Mouse (Mus musculus) midbrain, embryonic 10.5 days (tissue): ENCODE results near the gene Best1. TPM values are rescaled to one million over a fixed set of nuclear protein-coding genes. Genes with fewer than 3 reads are reported as not detected.

ENCODE experiments used
- DNase-seq: peaks from one replicate; pipeline ENCODE4 v3.0.0-alpha.2; 2017; ENCODE audit warnings: low spot score
- H3K27ac ChIP-seq: fragments of 300-500 bp; sonication (generic); replicated peaks from 2 replicates; pipeline ENCODE4 v1.5.1; 2016; ENCODE audit warnings: mild to moderate bottlenecking
- H3K27me3 ChIP-seq: fragments of 300-500 bp; sonication (generic); 2 replicates; pipeline ENCODE4 v1.6.1; 2016; ENCODE audit warnings: low read depth, mild to moderate bottlenecking; ENCODE audit not compliant: poor library complexity, severe bottlenecking
- H3K36me3 ChIP-seq: fragments of 300-500 bp; sonication (generic); 2 replicates; pipeline ENCODE4 v1.6.1; 2016; ENCODE audit warnings: mild to moderate bottlenecking, moderate library complexity
- H3K4me1 ChIP-seq: fragments of 300-500 bp; sonication (generic); 2 replicates; pipeline ENCODE4 v1.6.1; 2016
- H3K4me3 ChIP-seq: fragments of 300-500 bp; sonication (generic); 2 replicates; pipeline ENCODE4 v1.5.1; 2016; ENCODE audit warnings: mild to moderate bottlenecking, moderate library complexity
- H3K9me3 ChIP-seq: fragments of 300-500 bp; sonication (generic); replicated peaks from 2 replicates; pipeline ENCODE4 v1.6.1; 2016; ENCODE audit warnings: mild to moderate bottlenecking
- WGBS: fragments of 180-500 bp; shearing (Covaris S2); methylation state at CpG from one replicate; pipeline ENCODE4 v1.1.7; 2016; 5-methylcytosine and 5-hydroxymethylcytosine counted together
- polyA plus RNA-seq: library from polyadenylated mRNA; unstranded; fragments of >200 nt; fragmentation: Nextera tagmentation; extraction: Ambion mirVana; gene quantifications from 2 replicates; pipeline ENCODE4 v1.2.1, GENCODE M21; 2016

Best1 gene
- 1.4 and 2.0 TPM in 2 replicates for polyA plus RNA-seq

DNA sequence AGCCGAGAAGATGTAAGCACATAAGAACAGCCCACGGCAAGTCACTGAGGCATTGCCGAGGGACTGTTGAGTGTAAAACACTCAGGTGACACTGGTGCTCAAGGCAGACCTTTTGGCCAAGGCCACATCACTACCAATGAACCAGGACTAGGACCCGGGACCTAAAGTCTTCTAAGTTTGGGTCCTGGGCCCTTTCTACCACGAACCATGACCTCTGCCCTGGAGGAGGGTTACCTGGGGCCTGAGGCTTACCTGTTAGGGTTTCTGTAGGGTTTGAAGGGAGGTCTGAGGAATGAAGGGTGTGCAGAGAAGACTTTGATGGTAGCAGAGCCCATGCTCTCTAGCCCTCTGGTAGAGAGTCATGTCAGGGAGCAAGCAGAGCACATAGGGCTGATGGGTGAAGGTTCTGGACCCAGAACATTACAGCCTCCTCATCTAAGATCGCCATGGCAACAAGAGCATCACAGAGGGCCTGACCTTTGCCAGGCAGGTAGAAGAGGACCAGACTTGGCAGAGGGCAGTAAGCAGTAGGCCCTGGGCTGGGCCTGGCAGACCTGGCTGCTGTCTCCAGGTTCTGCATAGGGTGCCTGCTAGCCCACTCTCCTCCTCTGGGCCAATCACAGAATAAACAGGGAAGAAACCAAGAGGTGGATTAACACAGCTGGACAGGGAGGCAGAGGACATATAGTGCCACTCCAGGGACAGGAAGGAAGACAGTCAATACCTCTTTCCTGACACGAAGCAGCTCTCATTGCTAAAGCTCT, at the start of gene Best1, which contains the start of gene Rab3il1:
TSS of gene Best1 (minus strand) at position 428 of the 764 bp plus-strand sequence.
TSS of gene Rab3il1 (plus strand) at position 464 of the 764 bp plus-strand sequence.
- 81% methylated on average over 7 of the region's 7 CpGs for WGBS
- no peak for DNase-seq
- H3K27me3 ChIP-seq = no peaks in the 10 kb centered on the region
- no peak within 1 kb of the TSS for H3K27ac ChIP-seq
- H3K9me3 ChIP-seq = 0 out of 2 replicates have a peak, but pooled peaks cover 4% of the 10 kb centered on the region
- H3K36me3 ChIP-seq = no peaks in the 10 kb centered on the region
- H3K4me1 ChIP-seq = no peaks in the 10 kb centered on the region
- no peak within 1 kb of the TSS for H3K4me3 ChIP-seq

DNA sequence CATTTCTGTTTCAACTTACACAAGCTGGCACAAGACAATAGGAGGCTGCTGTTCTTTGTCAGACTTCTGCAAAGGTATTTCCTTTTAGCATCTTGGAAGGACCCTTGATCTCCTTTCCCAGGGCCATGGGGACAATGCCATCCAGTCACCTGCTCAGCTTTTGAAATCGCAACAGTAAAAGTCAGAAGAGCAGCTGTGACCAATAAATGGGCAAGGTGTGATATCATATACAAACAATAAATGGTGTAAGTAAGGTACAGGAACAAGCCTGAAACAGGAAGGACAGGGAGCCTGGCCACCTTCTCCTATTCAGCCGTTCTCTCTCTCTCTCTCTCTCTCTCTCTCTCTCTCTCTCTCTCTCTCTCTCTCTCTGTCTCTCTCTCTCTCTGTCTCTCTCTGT, 49.0 kb upstream of the Best1 start:
- no peaks in the 10 kb centered on the region for H3K27me3 ChIP-seq
- no peak for DNase-seq
- H3K9me3 ChIP-seq = no peaks in the 10 kb centered on the region
- no peaks in the 10 kb centered on the region for H3K36me3 ChIP-seq
- no peak overlapping the region for H3K4me3 ChIP-seq
- H3K27ac ChIP-seq = no peak overlapping the region
- no peaks in the 10 kb centered on the region for H3K4me1 ChIP-seq
- 86% methylated on average over 2 of the region's 2 CpGs for WGBS

DNA sequence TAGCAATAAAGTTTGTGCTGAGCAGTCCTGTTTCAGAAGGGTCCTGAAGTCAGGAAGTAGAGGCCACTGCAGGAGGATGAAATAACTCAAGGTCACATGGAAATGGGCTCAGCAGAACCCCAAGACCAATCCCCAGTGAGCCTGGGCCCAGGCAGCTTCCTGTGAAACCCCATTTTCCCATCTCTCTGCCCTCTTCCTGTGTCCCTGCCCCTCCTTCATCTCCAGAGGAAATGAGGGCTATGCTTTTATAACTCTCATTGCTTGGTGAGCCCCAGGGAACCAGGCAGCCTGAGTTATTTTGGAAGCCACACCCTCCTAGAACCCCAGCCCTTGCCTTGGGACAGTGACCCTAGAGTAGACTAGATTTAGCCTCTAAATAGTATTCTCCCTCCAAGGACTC, 48.1 kb upstream of the Best1 start:
- no peak overlapping the region for H3K4me3 ChIP-seq
- H3K9me3 ChIP-seq = no peaks in the 10 kb centered on the region
- no peak overlapping the region for H3K27ac ChIP-seq
- H3K27me3 ChIP-seq = no peaks in the 10 kb centered on the region
- H3K4me1 ChIP-seq = no peaks in the 10 kb centered on the region
- no peaks in the 10 kb centered on the region for H3K36me3 ChIP-seq
- DNase-seq = no peak

DNA sequence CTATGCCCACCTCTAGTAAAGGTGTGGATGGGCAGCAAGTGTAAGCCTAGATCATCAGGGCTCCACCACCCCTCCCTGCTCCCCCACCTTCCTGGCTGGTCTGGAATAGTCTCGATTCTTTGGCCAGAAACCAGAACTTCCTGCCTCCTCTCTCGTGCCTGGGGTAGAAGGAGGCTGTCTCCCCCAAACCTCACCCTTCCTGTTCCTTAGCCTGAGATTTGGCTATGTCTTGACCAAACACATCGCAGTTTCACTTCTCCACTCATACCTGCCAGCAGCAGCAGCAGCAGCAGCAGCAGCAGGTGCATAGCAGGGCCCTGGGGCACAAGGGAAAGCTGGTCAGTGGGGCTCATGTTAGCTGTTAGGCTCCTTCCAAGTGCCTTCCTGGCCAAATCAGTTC, 45.5 kb upstream of the Best1 start:
- no peaks in the 10 kb centered on the region for H3K36me3 ChIP-seq
- peaks cover 9% of the 10 kb centered on the region for H3K4me1 ChIP-seq
- no peak for DNase-seq
- peaks cover 20% of the 10 kb centered on the region for H3K27me3 ChIP-seq
- no peak overlapping the region for H3K4me3 ChIP-seq
- no peaks in the 10 kb centered on the region for H3K9me3 ChIP-seq
- WGBS = 75% methylated on average over 3 of the region's 3 CpGs
- no peak overlapping the region for H3K27ac ChIP-seq

DNA sequence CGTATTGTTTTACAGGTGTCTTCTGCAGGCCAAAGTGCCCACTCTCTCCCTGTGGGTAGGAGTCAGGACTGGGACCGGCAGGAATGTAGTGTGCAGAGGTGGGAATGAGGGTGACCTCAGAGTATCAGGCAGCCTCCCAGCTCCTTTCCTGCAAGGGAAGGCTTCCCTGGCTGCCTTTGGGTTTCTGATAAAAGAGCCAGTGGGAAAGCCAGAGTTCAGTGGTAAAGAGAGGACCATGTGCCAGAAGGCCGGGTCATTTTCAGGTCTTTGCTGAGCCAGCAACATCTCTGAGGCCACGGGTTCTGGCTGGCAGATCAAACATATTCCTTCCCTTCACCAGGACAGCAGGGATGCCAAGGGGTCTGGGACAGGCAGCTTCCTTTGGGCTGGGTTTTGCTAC, 44.9 kb upstream of the Best1 start:
- Histone ChIP-seq H3K27ac (no peak overlapping the region), H3K36me3 (no peaks in the 10 kb centered on the region), H3K27me3 (peaks cover 25% of the 10 kb centered on the region), H3K9me3 (no peaks in the 10 kb centered on the region), H3K4me3 (no peak overlapping the region), H3K4me1 (peaks cover 15% of the 10 kb centered on the region)
- WGBS = 67% methylated on average over 4 of the region's 4 CpGs
- DNase-seq = no peak

DNA sequence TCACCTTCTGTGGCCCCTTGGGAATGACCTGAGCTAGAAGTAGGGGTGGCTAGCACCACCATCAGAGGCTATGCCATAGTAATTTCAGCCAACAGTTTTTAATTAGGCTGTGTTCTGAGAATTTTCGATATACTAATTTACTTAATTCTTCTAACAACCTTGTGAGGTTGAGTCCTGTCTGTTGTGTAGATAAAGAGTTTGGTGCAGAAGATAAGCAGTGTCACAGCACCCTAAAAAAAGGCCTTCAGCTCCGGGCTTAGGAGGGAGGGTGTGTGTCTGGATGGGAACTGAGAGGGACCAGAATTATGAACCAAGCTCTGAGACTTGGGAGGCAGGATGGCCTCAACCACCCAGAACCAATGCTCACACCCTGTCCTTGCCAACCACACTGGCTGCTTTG, 44.3 kb upstream of the Best1 start:
- Histone ChIP-seq H3K36me3 (no peaks in the 10 kb centered on the region), H3K4me3 (no peak overlapping the region), H3K27me3 (peaks cover 31% of the 10 kb centered on the region), H3K4me1 (peaks cover 21% of the 10 kb centered on the region), H3K27ac (no peak overlapping the region), H3K9me3 (no peaks in the 10 kb centered on the region)
- no peak for DNase-seq
- WGBS = 85% methylated on average over 2 of the region's 2 CpGs

DNA sequence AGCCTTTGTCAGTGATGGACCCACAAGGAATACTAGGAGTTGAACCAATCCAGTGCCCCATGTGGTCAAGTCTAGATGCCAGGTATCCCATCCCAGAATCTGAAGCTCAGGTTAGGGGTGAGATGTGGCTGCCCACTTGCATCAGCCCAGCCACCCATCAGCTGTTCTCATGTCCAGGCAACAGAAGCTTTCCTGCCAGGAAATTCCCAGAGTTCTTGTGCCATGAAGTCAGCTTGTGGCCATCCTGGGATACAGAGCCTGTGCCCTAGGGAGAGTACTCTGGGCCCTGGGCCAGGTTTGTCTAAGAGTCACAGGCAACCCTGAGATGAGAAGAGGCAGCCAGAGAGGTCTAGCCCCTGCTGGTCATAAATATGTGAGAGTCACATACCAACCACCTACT, 42.2 kb upstream of the Best1 start:
- DNase-seq = no peak

DNA sequence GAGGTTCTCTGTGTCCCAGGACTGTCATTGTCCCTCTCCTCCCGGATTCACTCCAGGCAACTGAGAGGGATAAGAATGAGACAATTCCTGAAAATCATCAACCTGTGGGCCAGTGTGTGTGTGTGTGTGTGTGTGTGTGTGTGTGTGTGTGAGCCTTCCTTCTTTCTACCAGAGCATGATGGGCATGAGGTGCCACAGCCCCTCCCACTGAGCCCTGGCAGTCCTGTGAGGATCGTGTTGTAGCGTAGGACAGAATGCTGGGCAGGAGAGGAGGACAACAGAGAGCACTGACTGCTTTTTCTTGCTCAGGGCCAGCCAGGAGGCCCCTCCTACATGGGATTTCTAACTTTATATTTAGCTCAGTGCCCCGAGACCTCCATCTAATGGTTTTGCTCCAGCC, 41.4 kb upstream of the Best1 start:
- H3K4me1 ChIP-seq = peaks cover 27% of the 10 kb centered on the region
- H3K27ac ChIP-seq = no peak overlapping the region
- H3K36me3 ChIP-seq = no peaks in the 10 kb centered on the region
- 80% methylated on average over 4 of the region's 4 CpGs for WGBS
- no peaks in the 10 kb centered on the region for H3K9me3 ChIP-seq
- peak overlapping the region; percentile 76; the same call in 1 of the 2 replicates for H3K4me3 ChIP-seq
- H3K27me3 ChIP-seq = peaks cover 54% of the 10 kb centered on the region
- no peak for DNase-seq

More for the DNA sequence above, 42.2 kb upstream of the Best1 start:
- no peak overlapping the region for H3K27ac ChIP-seq
- H3K4me3 ChIP-seq = no peak overlapping the region
- H3K36me3 ChIP-seq = no peaks in the 10 kb centered on the region
- H3K4me1 ChIP-seq = peaks cover 27% of the 10 kb centered on the region
- H3K9me3 ChIP-seq = no peaks in the 10 kb centered on the region
- peaks cover 52% of the 10 kb centered on the region for H3K27me3 ChIP-seq

DNA sequence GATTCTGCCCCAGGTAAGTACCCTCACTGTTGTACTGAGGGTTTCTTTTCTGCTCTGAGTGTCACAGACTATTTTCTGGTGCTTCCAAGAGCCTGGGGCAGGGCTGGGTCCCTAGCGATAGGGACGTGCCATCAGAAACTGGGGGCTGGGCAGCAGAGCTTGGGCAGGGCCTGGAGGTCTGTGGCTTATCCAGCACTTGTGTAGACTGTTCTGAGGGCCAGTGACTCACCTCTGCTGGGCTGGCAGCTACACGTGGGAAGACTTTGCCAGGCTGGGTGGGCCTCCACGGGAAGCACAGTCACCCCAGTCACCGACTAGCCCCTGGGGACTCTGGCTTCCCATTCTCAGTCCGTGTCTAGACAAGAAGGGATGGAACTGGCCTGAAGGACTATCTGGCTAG, 40.8 kb upstream of the Best1 start:
- Histone ChIP-seq H3K27ac (peak overlapping the region; percentile 85; the same call in 1 of the 2 replicates), H3K36me3 (no peaks in the 10 kb centered on the region), H3K4me3 (peak overlapping the region; percentile 76), H3K9me3 (no peaks in the 10 kb centered on the region), H3K27me3 (peaks cover 54% of the 10 kb centered on the region), H3K4me1 (peaks cover 27% of the 10 kb centered on the region)
- WGBS = 55% methylated on average over 6 of the region's 6 CpGs
- DNase-seq = no peak

DNA sequence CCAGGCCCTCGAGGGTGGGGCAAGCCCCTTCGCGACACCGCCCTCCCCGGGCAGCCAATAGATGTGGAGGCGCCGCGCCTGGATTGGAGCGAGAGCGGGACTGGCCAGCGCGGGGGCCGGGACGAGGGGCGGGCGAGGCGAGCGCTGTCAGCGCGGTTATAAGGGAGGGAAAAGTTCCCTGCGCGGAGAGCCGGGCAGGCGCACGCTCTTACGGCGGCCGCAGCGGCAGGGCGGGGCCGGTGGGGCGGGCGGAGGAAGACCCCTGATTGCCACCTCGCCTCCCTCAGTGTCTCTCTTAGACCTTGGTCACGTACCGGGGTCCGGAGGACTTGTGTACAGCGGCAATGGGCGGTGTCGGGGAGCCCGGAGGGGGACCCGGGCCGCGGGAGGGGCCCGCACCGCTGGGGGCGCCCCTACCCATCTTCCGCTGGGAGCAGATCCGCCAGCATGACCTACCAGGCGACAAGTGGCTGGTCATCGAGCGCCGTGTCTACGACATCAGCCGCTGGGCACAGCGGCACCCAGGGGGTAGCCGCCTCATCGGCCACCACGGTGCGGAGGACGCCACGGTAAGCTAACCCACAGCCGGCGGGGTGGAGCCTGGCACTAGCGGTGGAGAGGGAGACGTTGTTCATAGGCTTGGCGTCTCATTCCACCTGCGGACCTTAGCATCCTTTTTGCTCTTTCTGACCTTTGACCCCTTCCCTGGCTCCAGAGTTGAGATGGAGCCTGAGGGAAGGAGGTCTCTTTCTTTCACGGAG, 40.1 kb upstream of the Best1 start, which contains the start of gene Fads3:
TSS of gene Fads3 (plus strand) at position 182 of the 761 bp plus-strand sequence.
- H3K27me3 ChIP-seq = peaks cover 54% of the 10 kb centered on the region
- no peaks in the 10 kb centered on the region for H3K36me3 ChIP-seq
- H3K4me3 ChIP-seq = peak within 1 kb of the TSS; percentile 76
- WGBS = under 1% methylated on average over 68 of the region's 69 CpGs
- no peaks in the 10 kb centered on the region for H3K9me3 ChIP-seq
- H3K4me1 ChIP-seq = peaks cover 27% of the 10 kb centered on the region
- peak; percentile 81 for DNase-seq
- peak within 1 kb of the TSS; percentile 85 for H3K27ac ChIP-seq

DNA sequence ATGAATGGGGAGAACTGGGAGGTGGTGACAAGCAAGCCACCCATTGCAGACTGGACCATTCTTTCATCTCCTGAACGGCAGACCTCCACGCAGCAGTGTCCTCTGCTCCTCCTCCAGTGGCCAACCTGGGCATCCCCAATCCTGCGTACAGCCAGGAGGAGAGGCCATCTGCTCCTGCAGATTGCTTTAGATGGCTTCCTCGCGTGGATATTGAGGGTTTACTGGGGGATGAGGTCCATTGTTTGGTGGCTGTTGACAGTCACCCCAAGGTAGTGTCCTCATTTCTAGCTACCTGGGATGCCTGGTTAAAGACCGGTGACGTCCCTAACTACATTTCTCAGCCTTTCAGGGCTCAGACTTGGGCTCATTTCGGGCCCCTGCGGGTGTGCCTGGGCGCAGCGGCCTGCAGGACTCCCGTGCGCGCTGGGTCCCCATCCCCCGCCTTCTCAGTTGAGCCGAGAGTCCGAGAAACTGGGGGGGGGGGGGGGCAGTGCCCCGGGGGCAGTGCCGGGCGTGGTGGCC, 39.5 kb upstream of the Best1 start:
- DNase-seq = no peak
- no peaks in the 10 kb centered on the region for H3K9me3 ChIP-seq
- 6% methylated on average over 19 of the region's 20 CpGs for WGBS
- peak overlapping the region; percentile 85 for H3K27ac ChIP-seq
- peaks cover 27% of the 10 kb centered on the region for H3K4me1 ChIP-seq
- H3K36me3 ChIP-seq = no peaks in the 10 kb centered on the region
- peaks cover 54% of the 10 kb centered on the region for H3K27me3 ChIP-seq
- H3K4me3 ChIP-seq = peak overlapping the region; percentile 76

DNA sequence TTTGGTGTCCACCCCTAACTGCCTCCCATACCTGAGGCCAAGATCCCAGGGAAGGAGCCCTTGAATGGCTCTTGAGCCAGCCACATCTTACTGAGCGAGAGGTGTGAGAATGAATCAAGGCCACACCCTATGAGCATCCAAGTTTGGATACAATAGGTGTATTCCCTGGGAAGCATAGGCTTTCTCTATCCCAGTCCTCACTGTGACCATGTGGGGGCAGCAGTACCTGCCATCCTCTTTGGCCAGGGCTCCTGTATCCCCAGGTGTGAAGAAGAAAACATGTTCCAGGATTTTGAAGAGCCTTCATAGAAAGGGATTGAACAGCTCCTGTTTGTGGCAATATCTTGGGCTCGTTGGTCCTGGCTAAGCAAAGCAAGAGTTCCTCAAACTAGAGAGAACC, 38.2 kb upstream of the Best1 start:
- Histone ChIP-seq H3K9me3 (no peaks in the 10 kb centered on the region), H3K27ac (no peak overlapping the region), H3K4me1 (peaks cover 32% of the 10 kb centered on the region), H3K4me3 (no peak overlapping the region), H3K27me3 (peaks cover 54% of the 10 kb centered on the region), H3K36me3 (no peaks in the 10 kb centered on the region)
- 94% methylated on average over 2 of the region's 2 CpGs for WGBS
- no peak for DNase-seq

DNA sequence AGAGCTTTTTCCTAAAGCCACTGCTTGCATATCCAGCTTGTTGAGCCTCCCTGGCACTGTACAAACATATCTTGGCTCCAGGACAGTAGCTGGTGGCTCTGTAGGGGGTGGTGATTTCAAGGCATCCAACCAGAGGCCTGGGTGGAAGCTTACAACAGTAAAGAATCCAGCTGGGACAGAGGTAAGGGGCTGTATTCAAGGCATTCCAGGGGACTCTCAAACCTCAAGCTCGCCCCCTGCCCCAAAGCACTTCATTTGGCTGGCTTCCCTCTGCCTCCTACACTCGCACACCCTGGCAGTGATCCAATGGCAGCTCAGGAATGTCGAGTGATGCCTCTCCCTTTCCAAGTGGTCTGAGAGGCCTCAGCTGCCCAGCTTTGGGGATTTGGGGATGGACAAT, 37.5 kb upstream of the Best1 start:
- no peak for DNase-seq
- peaks cover 39% of the 10 kb centered on the region for H3K4me1 ChIP-seq
- WGBS = 30% methylated on average over 3 of the region's 3 CpGs
- no peak overlapping the region for H3K4me3 ChIP-seq
- H3K36me3 ChIP-seq = no peaks in the 10 kb centered on the region
- peaks cover 54% of the 10 kb centered on the region for H3K27me3 ChIP-seq
- H3K9me3 ChIP-seq = no peaks in the 10 kb centered on the region
- H3K27ac ChIP-seq = no peak overlapping the region
